Mouse (Mus musculus) layer of hippocampus, postnatal 25 days (tissue): ENCODE data around the gene Usb1. TPM values are rescaled to one million over a fixed set of nuclear protein-coding genes. Genes with fewer than 3 reads are reported as not detected.
A peak's percentile ranks its signal among the peaks of the same experiment; 100 is the strongest.

Experiments
- DNase-seq, 2 experiments: peaks; one replicate each; pipeline ENCODE4 v3.0.0; 2022; ENCODE audit warnings: mixed read lengths in 2 of 2, low spot score in 1 of 2; ENCODE audit errors: extremely low spot score in 1 of 2
- total RNA-seq, 2 experiments: library from RNA; stranded (reverse); gene quantifications; 2 replicates each; pipeline ENCODE4 v1.2.3; 2021

Gene Usb1
- 10 to 100 TPM; 13.7 to 15.0 TPM for total RNA-seq

GRCm38 (mm10) chr8:95331720-95332436 lies at the start of gene Usb1, which contains the start of gene Zfp319:
Gene Usb1 (plus strand): TSS chr8:95332284.
Gene Zfp319 (minus strand): TSS chr8:95331950.
- DNase-seq: peak; percentile 86 to 92

DNA sequence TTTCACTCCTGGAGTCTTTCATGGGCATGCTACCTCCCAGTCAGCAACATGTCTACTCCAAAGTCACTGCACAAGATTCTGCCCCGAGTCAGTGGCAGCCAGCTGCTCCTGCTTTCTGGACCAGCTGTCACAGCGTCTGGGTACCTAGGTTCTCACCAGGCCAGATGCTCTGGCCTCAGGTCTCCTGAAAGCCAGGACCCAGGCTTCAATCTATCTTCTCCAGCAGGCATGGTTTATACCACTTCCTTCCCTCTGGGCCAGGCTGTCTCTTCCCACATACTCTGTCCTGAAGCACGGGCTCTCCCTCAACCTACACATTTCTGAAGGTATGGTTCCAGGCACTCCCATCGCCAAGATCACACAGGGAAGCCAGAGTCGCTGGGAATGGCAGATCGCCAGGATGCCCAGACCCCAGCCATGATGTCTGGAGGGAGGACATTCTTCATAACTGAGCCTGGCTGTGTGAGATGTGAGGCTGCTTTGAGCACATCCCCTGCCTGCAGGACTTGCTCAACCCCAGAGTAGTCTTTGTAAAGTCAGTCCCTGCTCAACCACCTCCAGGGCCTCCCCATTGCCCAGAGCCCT lies 42.9 kb upstream of the Usb1 start:
- DNase-seq: no peak

- DNase-seq: peak in 1 of 2 experiments; percentile 48
These were observed 38.9 kb upstream of the Usb1 start for GRCm38 (mm10) chr8:95293172-95293571.

- no peak for DNase-seq
These were observed 38.2 kb upstream of the Usb1 start for GRCm38 (mm10) chr8:95293891-95294290.

DNA sequence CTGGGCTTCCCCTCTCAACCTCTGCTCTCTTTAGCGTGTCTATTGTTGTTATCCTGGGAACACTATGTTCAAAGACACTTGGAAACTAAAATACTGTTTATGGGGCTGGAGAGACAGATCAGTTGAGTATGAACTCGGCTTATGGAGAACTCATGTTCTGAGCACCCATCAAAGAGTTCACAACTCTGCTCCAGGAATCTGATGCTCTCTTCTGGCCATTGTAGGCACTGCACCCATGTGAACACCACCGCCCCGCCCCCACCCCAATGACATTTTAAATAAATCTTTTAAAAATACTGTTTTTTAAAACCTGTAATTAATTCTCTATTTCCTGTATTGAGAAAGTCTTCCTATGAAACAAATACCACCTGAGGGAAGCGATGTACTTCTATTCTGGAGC lies 29.7 kb upstream of the Usb1 start:
- peak in 1 of 2 experiments; percentile 51 for DNase-seq

DNA sequence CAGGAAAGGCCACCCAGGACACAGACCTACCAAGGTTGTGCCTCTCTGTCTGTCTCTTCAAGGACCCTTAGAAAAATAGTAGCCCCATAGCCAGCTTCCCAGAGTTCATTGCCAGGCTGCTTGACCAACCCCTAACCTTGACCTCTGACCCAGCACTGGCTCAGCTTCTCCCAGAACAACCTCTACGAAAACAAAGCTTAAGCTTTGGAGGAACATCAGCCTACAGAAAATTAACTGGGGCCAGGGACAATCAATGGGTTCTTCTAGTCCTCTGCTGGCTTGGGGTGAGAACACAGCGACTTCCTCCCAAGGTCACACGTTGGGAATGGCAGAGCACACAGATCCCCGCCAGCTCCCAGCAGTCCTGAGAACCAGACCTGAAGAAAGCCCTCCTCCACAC lies 26.6 kb upstream of the Usb1 start:
- no peak for DNase-seq

GRCm38 (mm10) chr8:95306431-95306830 lies 25.7 kb upstream of the Usb1 start, which contains the start of gene Cngb1:
Gene Cngb1 (minus strand): TSS chr8:95306585.
- DNase-seq: no peak

- DNase-seq: no peak
These were observed 21.6 kb upstream of the Usb1 start, which contains the start of gene Tepp for GRCm38 (mm10) chr8:95310342-95310970. Gene Tepp (plus strand): TSS chr8:95310566.

DNA sequence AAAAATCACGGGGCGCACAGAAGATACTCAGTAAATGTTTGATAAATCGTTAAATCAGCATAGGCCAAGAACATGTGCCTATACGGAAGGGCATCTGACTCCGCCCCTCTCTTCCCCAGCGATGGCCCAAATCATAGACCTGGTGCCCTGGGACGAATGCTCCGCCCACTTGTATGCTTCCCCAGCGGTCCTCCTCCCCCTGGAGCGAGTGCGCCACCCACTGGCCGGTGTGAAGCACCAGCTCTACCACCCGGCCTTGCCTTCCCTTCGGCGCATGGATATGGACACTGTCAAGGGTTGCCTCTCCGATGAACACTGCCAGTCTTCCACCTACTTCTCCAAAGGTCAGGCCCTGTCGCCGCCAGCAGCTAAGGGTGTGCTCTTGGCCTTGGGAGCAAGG lies 19.2 kb upstream of the Usb1 start:
- DNase-seq: no peak

DNA sequence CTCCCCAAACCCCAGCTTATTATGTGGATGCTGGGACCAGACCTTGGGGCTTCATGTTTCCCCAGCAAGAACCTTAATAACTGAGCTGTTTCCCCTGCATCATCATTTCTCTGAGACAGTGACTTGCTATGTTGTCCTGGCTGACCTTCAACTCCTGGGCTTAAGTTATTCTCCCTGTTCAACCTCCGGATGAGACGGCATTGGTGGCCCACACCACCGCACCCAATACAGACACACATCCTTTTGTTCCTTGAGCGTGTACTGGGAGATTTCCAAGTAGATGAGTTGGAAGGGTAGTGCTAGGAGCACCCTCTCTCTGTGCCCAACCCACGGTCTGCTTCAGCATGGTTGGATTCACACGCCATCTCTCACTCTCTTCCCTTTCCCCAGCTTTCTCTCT lies 18.2 kb upstream of the Usb1 start:
- DNase-seq: no peak

DNA sequence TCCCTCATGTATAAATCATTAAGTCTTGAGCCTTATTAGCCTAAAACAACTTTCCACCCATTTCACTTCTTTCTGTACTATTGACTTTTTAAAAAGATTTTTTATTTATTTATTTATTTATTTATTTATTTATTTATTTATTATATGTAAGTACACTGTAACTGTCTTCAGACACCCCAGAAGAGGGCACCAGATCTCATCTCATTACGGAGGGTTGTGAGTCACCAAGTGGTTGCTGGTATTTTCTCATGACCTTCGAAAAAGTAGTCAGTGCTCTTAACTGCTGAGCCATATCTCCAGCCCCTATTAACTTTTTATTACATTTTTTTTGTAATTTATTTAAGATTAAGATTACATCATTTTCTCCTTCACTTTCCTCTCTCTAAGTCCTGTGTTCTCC lies 17.4 kb upstream of the Usb1 start:
- no peak for DNase-seq

DNA sequence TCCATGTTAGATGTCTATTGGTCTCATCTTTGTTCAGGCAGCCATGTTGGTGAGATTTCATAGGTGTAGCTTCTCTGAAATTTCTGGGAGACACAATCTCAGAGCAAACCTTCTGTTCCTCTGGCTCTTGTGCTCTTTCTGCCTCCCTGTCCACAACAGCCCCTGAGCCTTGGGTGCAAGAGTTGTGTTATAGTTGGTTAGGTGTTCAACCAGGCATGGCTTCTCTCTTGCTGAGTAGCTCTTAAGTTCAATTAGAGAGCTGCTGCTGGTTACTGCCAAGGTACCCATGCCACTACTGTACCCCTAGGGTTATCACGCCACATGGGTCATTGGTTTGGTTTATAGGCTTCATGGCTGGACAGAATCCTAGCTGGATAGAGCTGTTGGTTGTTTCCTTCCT lies 16.7 kb upstream of the Usb1 start:
- DNase-seq: no peak

GRCm38 (mm10) chr8:95320224-95321139 lies 11.6 kb upstream of the Usb1 start:
- DNase-seq: no peak

GRCm38 (mm10) chr8:95323201-95323600 lies 8.9 kb upstream of the Usb1 start:
- DNase-seq: no peak

DNA sequence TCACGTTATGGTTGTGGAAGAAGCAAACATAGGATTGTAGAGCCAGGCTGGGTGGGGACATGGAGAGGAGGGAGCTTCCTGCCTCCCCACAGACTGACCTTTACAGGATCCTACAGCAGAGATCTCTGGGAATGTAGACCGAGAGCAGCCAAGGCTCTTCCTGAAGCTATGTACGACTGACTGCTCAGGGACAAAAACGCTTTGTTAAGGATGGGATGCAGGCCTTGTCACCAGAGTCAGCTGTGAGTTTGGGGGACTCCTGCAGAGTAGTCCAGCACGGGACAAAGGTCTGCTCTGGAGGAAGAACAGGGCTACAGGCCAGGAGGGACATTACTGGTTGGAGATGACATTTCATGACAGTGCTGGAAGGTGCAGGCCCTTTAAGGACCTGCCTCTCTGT lies 7.4 kb upstream of the Usb1 start:
- no peak for DNase-seq

DNA sequence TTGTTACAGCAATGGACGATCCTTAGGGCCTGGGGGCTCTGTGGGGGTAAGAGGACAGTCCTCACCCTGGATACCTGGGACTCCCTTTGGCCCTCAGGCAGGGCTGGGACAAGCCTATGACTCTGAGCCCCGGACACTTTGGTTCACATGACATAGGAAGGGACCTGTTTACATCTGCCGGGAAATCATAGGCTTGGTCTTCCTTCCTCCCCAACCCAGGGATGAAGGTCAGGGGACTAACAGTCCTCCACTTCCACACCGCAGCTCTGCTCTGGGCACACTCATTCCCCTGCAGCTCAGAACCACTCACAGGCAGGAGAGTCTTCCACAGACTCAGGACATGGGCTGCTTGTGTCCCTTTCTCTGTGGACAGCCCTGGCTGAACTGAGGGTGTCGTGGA lies 5.3 kb upstream of the Usb1 start:
- DNase-seq: no peak

DNA sequence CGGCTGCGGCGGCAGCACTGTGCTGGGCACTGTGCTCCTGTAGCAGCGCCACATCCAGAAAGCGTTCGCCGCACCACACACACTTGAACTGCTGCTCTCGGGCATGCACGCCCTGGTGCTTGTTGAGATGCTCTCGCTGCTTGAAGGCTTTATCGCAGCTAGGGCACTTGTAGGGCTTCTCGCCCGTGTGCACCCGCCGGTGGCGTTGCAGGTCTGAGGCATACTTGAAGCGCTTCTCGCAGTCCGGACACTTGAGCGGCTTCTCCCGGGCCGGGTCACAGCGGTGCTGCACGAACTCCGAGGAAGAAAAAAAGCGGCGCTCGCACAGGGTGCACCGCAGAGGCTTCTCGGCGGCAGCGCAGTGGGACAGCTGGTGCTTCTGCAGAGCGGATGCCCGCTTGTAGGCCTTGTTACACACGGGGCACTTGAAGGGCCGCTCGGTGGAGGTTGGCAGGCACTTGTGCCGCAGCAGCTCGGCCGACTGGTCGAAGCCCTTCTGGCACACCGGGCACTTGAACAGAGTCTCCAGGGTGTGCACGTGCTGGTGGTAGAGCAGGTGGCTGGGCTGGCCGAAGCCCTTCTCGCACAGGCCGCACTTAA lies 4.1 kb upstream of the Usb1 start:
- no peak for DNase-seq

GRCm38 (mm10) chr8:95330367-95330766 lies 1.7 kb upstream of the Usb1 start:
- DNase-seq: no peak

DNA sequence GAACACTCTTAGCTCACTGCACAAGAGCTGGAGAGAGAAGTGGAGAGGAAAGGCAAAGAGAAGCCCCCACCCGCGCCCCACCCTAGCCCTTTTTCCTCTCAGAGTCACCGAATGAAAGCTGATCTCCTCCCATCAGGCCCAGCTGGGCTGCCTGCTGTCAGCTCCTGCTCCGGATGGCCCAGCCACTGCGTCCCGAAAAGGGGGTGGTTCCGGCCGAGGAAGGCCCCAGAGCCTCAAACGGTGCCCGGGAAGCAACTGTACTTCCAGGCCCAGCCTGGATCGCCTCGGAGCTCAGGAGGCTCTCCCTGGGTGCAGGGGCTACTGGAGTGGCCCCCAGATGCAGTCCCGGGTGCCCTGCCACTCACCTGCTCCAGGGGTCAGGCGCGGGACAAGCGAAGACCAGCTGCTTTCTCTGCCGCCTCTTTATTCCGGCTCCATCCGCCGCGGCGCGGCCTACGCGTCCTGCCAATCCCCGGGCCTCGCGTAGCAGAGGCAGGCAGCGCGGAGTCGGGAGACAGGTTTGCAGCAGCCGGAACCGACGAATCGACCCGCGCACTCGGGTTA lies 846 bp upstream of the Usb1 start:
- DNase-seq: peak in 1 of 2 experiments; percentile 45
